Mouse (Mus musculus) cerebellum, adult 2 months (tissue): ENCODE results near the gene Inafm2.

Source experiments
- CTCF ChIP-seq: fragments of 200-500 bp; IDR thresholded peaks from 2 replicates; pipeline ENCODE4 v1.5.1; 2011; ENCODE audit warnings: low read depth, mild to moderate bottlenecking, control low read depth, low read length, moderate library complexity, borderline replicate concordance; ENCODE audit not compliant: insufficient read depth
- POLR2A ChIP-seq: fragments of 200-500 bp; IDR thresholded peaks from 2 replicates; pipeline ENCODE4 v1.6.1; 2011; ENCODE audit warnings: low read length, control low read depth, borderline replicate concordance; ENCODE audit not compliant: insufficient read depth

DNA sequence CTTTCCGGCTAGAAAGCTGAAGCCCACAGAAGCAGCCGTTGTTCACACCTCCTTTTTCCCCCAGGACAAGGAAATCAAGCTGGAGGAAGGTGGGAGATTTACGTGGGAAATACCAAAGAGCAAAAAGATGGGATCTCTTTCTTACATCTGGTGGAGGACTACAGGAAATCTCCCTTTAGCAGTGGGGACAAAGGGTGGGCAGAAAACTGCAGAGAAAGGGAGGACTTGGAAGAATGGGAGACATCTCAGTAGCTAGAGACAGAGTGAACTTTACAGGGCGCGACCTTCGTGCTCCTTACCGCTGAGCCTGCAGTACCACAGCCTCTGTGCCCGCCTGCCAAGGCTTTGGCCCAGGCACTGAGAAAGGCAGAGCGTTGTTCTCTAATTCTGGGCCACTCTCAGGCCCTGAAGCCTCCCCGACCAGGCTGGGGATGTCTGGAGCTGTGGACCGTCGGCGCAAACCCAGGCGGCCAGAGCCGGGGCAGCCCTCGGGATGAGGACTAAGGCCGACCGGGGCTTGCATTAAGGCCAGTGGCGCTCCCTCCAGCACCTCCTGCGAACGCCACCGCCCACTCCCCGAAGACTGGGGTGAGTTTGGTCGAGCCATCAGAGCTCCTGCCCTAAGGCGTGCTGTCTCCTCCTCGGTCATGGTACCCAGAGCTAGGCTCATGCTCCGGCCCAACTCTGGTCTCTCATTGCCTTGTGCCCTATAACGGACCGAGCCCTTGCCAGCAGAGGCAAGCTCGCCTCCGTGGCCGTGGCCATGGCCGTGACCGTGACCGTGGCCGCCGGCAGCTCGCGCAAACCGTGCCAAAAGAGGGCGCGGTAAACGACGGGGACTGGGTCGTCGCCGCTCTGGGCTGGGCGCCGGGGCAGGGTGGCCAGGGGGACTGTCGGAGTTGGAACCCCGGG lies 43.3 kb upstream of the Inafm2 start:
- TF ChIP-seq CTCF (no peak), POLR2A (no peak)
